Mouse (Mus musculus): Measurements from ENCODE around the gene Wdr5. TPM values are rescaled to one million over a fixed set of nuclear protein-coding genes. Genes with fewer than 3 reads are reported as not detected.

The Wdr5 gene
- total RNA-seq (2014; rRNA removed) (16.7 and 20.4 TPM in 2 replicates), polyA plus RNA-seq (2012; rRNA removed) (17.2 and 18.3 TPM in 2 replicates)

- H3K27ac ChIP-seq (replicated peaks; ENCODE audit: insufficient read depth, low read depth, low read length): peak within 1 kb of the TSS; percentile 79
- DNase-seq (ENCODE audit: extremely low read depth, low read depth, low spot score): peak; percentile 80
- H3K27me3 ChIP-seq (ENCODE audit: control insufficient read depth, insufficient read depth, low read length): no peaks in the 10 kb centered on the region
- H3K79me2 ChIP-seq (ENCODE audit: control insufficient read depth, insufficient read depth, low read length): peaks cover 18% of the 10 kb centered on the region; the same call in 1 of the 2 replicates
- WGBS: 1% methylated on average over 57 of the region's 57 CpGs
- H3K4me3 ChIP-seq (ENCODE audit: insufficient read depth, low read depth, low read length): peak within 1 kb of the TSS; percentile 84
- H3K36me3 ChIP-seq (ENCODE audit: control insufficient read depth, insufficient read depth, low read length): peaks cover 7% of the 10 kb centered on the region; the same call in 1 of the 2 replicates
- TF ChIP-seq CTCF (IDR thresholded peaks at IDR 0.05; ENCODE audit: low read depth, low read length): peak; percentile 80
- TF ChIP-seq POLR2A (IDR thresholded peaks at IDR 0.05; ENCODE audit: extremely low read depth, insufficient read depth, low read length): peak; percentile 65
- H3K9ac ChIP-seq (ENCODE audit: low read depth, low read length): peak within 1 kb of the TSS; percentile 92
- H3K4me1 ChIP-seq (ENCODE audit: control insufficient read depth, insufficient read depth, low read length): peaks cover 12% of the 10 kb centered on the region
Measured at GRCm38 (mm10) chr2:27514639-27515328, at the start of gene Wdr5. Gene Wdr5 (plus strand): TSS chr2:27515157.

- Histone ChIP-seq H3K79me2 (ENCODE audit: control insufficient read depth, insufficient read depth, low read length) (peaks cover 71% of the 10 kb centered on the region), H3K9ac (ENCODE audit: low read depth, low read length) (no peak overlapping the region), H3K27me3 (ENCODE audit: control insufficient read depth, insufficient read depth, low read length) (no peaks in the 10 kb centered on the region), H3K4me1 (ENCODE audit: control insufficient read depth, insufficient read depth, low read length) (peaks cover 48% of the 10 kb centered on the region), H3K36me3 (ENCODE audit: control insufficient read depth, insufficient read depth, low read length) (0 out of 2 replicates have a peak, but pooled peaks cover 2% of the 10 kb centered on the region), H3K27ac (replicated peaks; ENCODE audit: insufficient read depth, low read depth, low read length) (peak overlapping the region; percentile 48), H3K4me3 (ENCODE audit: insufficient read depth, low read depth, low read length) (no peak overlapping the region)
- no peak for TF ChIP-seq CTCF (IDR thresholded peaks at IDR 0.05; ENCODE audit: low read depth, low read length)
- TF ChIP-seq POLR2A (IDR thresholded peaks at IDR 0.05; ENCODE audit: extremely low read depth, insufficient read depth, low read length): no peak
- DNase-seq (ENCODE audit: extremely low read depth, low read depth, low spot score): no peak
- 55% methylated on average over 4 of the region's 4 CpGs for WGBS
Measured at GRCm38 (mm10) chr2:27469292-27469990, 45.5 kb upstream of the Wdr5 start.

GRCm38 (mm10) chr2:27469991-27470355 lies 45.0 kb upstream of the Wdr5 start:
- TF ChIP-seq POLR2A (IDR thresholded peaks at IDR 0.05; ENCODE audit: extremely low read depth, insufficient read depth, low read length) (no peak), CTCF (IDR thresholded peaks at IDR 0.05; ENCODE audit: low read depth, low read length) (no peak)
- peak overlapping the region; percentile 37; the same call in 1 of the 2 replicates for H3K9ac ChIP-seq (ENCODE audit: low read depth, low read length)
- 0 out of 2 replicates have a peak, but pooled peaks cover 2% of the 10 kb centered on the region for H3K36me3 ChIP-seq (ENCODE audit: control insufficient read depth, insufficient read depth, low read length)
- peak; percentile 87 for DNase-seq (ENCODE audit: extremely low read depth, low read depth, low spot score)
- H3K27ac ChIP-seq (replicated peaks; ENCODE audit: insufficient read depth, low read depth, low read length): peak overlapping the region; percentile 48
- peaks cover 48% of the 10 kb centered on the region for H3K4me1 ChIP-seq (ENCODE audit: control insufficient read depth, insufficient read depth, low read length)
- peaks cover 76% of the 10 kb centered on the region for H3K79me2 ChIP-seq (ENCODE audit: control insufficient read depth, insufficient read depth, low read length)
- WGBS: 18% methylated on average over 3 of the region's 3 CpGs
- no peaks in the 10 kb centered on the region for H3K27me3 ChIP-seq (ENCODE audit: control insufficient read depth, insufficient read depth, low read length)
- no peak overlapping the region for H3K4me3 ChIP-seq (ENCODE audit: insufficient read depth, low read depth, low read length)

GRCm38 (mm10) chr2:27470535-27470934 lies 44.4 kb upstream of the Wdr5 start:
- 95% methylated on average over 2 of the region's 2 CpGs for WGBS
- DNase-seq (ENCODE audit: extremely low read depth, low read depth, low spot score): no peak
- Histone ChIP-seq H3K9ac (ENCODE audit: low read depth, low read length) (no peak overlapping the region), H3K4me3 (ENCODE audit: insufficient read depth, low read depth, low read length) (no peak overlapping the region), H3K4me1 (ENCODE audit: control insufficient read depth, insufficient read depth, low read length) (peaks cover 48% of the 10 kb centered on the region), H3K79me2 (ENCODE audit: control insufficient read depth, insufficient read depth, low read length) (peaks cover 80% of the 10 kb centered on the region), H3K27ac (replicated peaks; ENCODE audit: insufficient read depth, low read depth, low read length) (peak overlapping the region; percentile 36), H3K27me3 (ENCODE audit: control insufficient read depth, insufficient read depth, low read length) (no peaks in the 10 kb centered on the region), H3K36me3 (ENCODE audit: control insufficient read depth, insufficient read depth, low read length) (0 out of 2 replicates have a peak, but pooled peaks cover 2% of the 10 kb centered on the region)
- no peak for TF ChIP-seq CTCF (IDR thresholded peaks at IDR 0.05; ENCODE audit: low read depth, low read length)
- no peak for TF ChIP-seq POLR2A (IDR thresholded peaks at IDR 0.05; ENCODE audit: extremely low read depth, insufficient read depth, low read length)

- Histone ChIP-seq H3K9ac (ENCODE audit: low read depth, low read length) (no peak overlapping the region), H3K36me3 (ENCODE audit: control insufficient read depth, insufficient read depth, low read length) (0 out of 2 replicates have a peak, but pooled peaks cover 2% of the 10 kb centered on the region), H3K4me3 (ENCODE audit: insufficient read depth, low read depth, low read length) (no peak overlapping the region), H3K4me1 (ENCODE audit: control insufficient read depth, insufficient read depth, low read length) (peaks cover 48% of the 10 kb centered on the region), H3K79me2 (ENCODE audit: control insufficient read depth, insufficient read depth, low read length) (peaks cover 80% of the 10 kb centered on the region), H3K27me3 (ENCODE audit: control insufficient read depth, insufficient read depth, low read length) (no peaks in the 10 kb centered on the region), H3K27ac (replicated peaks; ENCODE audit: insufficient read depth, low read depth, low read length) (peak overlapping the region; percentile 2; the same call in 1 of the 2 replicates)
- DNase-seq (ENCODE audit: extremely low read depth, low read depth, low spot score): no peak
- TF ChIP-seq POLR2A (IDR thresholded peaks at IDR 0.05; ENCODE audit: extremely low read depth, insufficient read depth, low read length) (no peak), CTCF (IDR thresholded peaks at IDR 0.05; ENCODE audit: low read depth, low read length) (no peak)
Measured at GRCm38 (mm10) chr2:27471170-27471584, 43.8 kb upstream of the Wdr5 start.
